Mouse (Mus musculus) heart, embryonic 14.5 days (tissue): ENCODE measurements around the gene Ctnnbl1. TPM values are rescaled to one million over a fixed set of nuclear protein-coding genes. Genes with fewer than 3 reads are reported as not detected.

Experiments
- ATAC-seq: fragments of 200-750 bp; cut with Nextera tagmentation; 2 replicates; pipeline ENCODE4 v1.8.0; 2017; ENCODE audit warnings: low read depth, moderate TSS enrichment; ENCODE audit not compliant: insufficient number of reproducible peaks, insufficient read depth, low FRiP score
- H3K27ac ChIP-seq, 2 experiments: fragments of 200-500 bp in 1 of 2; fragments of 300-500 bp in 1 of 2; sonication (generic) in 1 of 2; replicated peaks in 1 of 2; 2 replicates each; pipeline ENCODE4 v1.5.1; 2012 to 2014; ENCODE audit warnings: low read depth in 2 of 2, low read length in 2 of 2, control low read depth in 1 of 2, mild to moderate bottlenecking in 1 of 2, mixed read lengths in 1 of 2; ENCODE audit not compliant: control insufficient read depth in 1 of 2, insufficient read depth in 1 of 2
- H3K27me3 ChIP-seq: fragments of 300-500 bp; sonication (generic); 2 replicates; pipeline ENCODE4 v1.6.1; 2014; ENCODE audit warnings: mild to moderate bottlenecking, low read length, control low read depth; ENCODE audit not compliant: control insufficient read depth, insufficient read depth
- H3K36me3 ChIP-seq: fragments of 300-500 bp; sonication (generic); 2 replicates; pipeline ENCODE4 v1.6.1; 2014; ENCODE audit warnings: mild to moderate bottlenecking, control low read depth, low read length, mixed read lengths; ENCODE audit not compliant: control insufficient read depth, insufficient read depth
- H3K4me1 ChIP-seq, 2 experiments: fragments of 200-500 bp in 1 of 2; fragments of 300-500 bp in 1 of 2; sonication (generic) in 1 of 2; 2 replicates each; pipeline ENCODE4 v1.6.1; 2012 to 2014; ENCODE audit warnings: low read length in 2 of 2, control low read depth in 1 of 2, mixed read lengths in 1 of 2; ENCODE audit not compliant: control insufficient read depth in 2 of 2, insufficient read depth in 2 of 2
- H3K4me2 ChIP-seq: fragments of 300-500 bp; sonication (generic); 2 replicates; pipeline ENCODE4 v1.6.1; 2014; ENCODE audit warnings: mild to moderate bottlenecking, low read length
- H3K4me3 ChIP-seq, 2 experiments: fragments of 200-500 bp in 1 of 2; fragments of 300-500 bp in 1 of 2; sonication (generic) in 1 of 2; 2 replicates each; pipeline ENCODE4 v1.5.1; 2012 to 2014; ENCODE audit warnings: low read length in 2 of 2, mild to moderate bottlenecking in 2 of 2, control low read depth in 1 of 2, low read depth in 1 of 2, moderate library complexity in 1 of 2; ENCODE audit not compliant: control insufficient read depth in 1 of 2, insufficient read depth in 1 of 2
- H3K9ac ChIP-seq: fragments of 300-500 bp; sonication (generic); 2 replicates; pipeline ENCODE4 v1.6.1; 2014; ENCODE audit warnings: mild to moderate bottlenecking, low read length
- H3K9me3 ChIP-seq: fragments of 300-500 bp; sonication (generic); 2 replicates; pipeline ENCODE4 v1.6.1; 2016; ENCODE audit warnings: low read length, control low read depth; ENCODE audit not compliant: control insufficient read depth
- WGBS: fragments of 180-500 bp; shearing (Covaris S2); extraction: QIAGEN DNeasy Blood & Tissue Kit; methylation state at CpG from one replicate; pipeline ENCODE4 v1.1.7; 2014; 5-methylcytosine and 5-hydroxymethylcytosine counted together
- polyA plus RNA-seq: library from polyadenylated mRNA; unstranded; fragments of >200 nt; fragmentation: Nextera tagmentation; extraction: Ambion mirVana; gene quantifications from 2 replicates; pipeline ENCODE4 v1.2.1, GENCODE M21; 2014

Gene Ctnnbl1
- polyA plus RNA-seq, 1 experiment from 2014 or later: 29.7 TPM

GRCm38 (mm10) chr2:157704991-157705776 is 32.0 kb upstream of the Ctnnbl1 start:
- H3K27ac ChIP-seq: no peak overlapping the region
- WGBS: 34% methylated on average over 28 of the region's 28 CpGs
- no peak overlapping the region for H3K4me3 ChIP-seq
- H3K4me1 ChIP-seq: no peaks in the 10 kb centered on the region
- H3K27me3 ChIP-seq: peaks cover 33% of the 10 kb centered on the region
- no peak for ATAC-seq
- H3K9me3 ChIP-seq: no peaks in the 10 kb centered on the region
- no peak overlapping the region for H3K4me2 ChIP-seq
- H3K36me3 ChIP-seq: no peaks in the 10 kb centered on the region
- no peak overlapping the region for H3K9ac ChIP-seq

GRCm38 (mm10) chr2:157705777-157706158 is 31.4 kb upstream of the Ctnnbl1 start:
- Histone ChIP-seq H3K4me2 (no peak overlapping the region), H3K9me3 (no peaks in the 10 kb centered on the region), H3K4me1 (no peaks in the 10 kb centered on the region), H3K27me3 (peaks cover 33% of the 10 kb centered on the region), H3K4me3 (no peak overlapping the region), H3K36me3 (no peaks in the 10 kb centered on the region), H3K27ac (no peak overlapping the region), H3K9ac (no peak overlapping the region)
- 50% methylated on average over 8 of the region's 8 CpGs for WGBS
- no peak for ATAC-seq

- H3K36me3 ChIP-seq: no peaks in the 10 kb centered on the region
- H3K9me3 ChIP-seq: no peaks in the 10 kb centered on the region
- no peak overlapping the region for H3K4me2 ChIP-seq
- no peak overlapping the region for H3K27ac ChIP-seq
- H3K27me3 ChIP-seq: peaks cover 33% of the 10 kb centered on the region
- H3K4me3 ChIP-seq: no peak overlapping the region
- no peaks in the 10 kb centered on the region for H3K4me1 ChIP-seq
- ATAC-seq: no peak
- no peak overlapping the region for H3K9ac ChIP-seq
- 48% methylated on average over 11 of the region's 11 CpGs for WGBS
These were observed 29.8 kb upstream of the Ctnnbl1 start for GRCm38 (mm10) chr2:157707191-157707923.

- Histone ChIP-seq H3K9ac (no peak overlapping the region), H3K4me2 (no peak overlapping the region), H3K27ac (no peak overlapping the region), H3K4me1 (no peaks in the 10 kb centered on the region), H3K9me3 (no peaks in the 10 kb centered on the region), H3K36me3 (no peaks in the 10 kb centered on the region), H3K4me3 (no peak overlapping the region), H3K27me3 (no peaks in the 10 kb centered on the region)
- ATAC-seq: no peak
- WGBS: 56% methylated on average over 6 of the region's 6 CpGs
These were observed 24.5 kb upstream of the Ctnnbl1 start for GRCm38 (mm10) chr2:157712677-157713076.

GRCm38 (mm10) chr2:157715586-157716191 is 21.5 kb upstream of the Ctnnbl1 start:
- 59% methylated on average over 12 of the region's 12 CpGs for WGBS
- no peaks in the 10 kb centered on the region for H3K27me3 ChIP-seq
- no peaks in the 10 kb centered on the region for H3K36me3 ChIP-seq
- no peak overlapping the region for H3K4me3 ChIP-seq
- H3K27ac ChIP-seq: no peak overlapping the region
- no peak overlapping the region for H3K4me2 ChIP-seq
- H3K4me1 ChIP-seq: no peaks in the 10 kb centered on the region
- no peak overlapping the region for H3K9ac ChIP-seq
- H3K9me3 ChIP-seq: no peaks in the 10 kb centered on the region
- ATAC-seq: no peak

GRCm38 (mm10) chr2:157718441-157718840 is 18.8 kb upstream of the Ctnnbl1 start:
- no peak overlapping the region for H3K4me2 ChIP-seq
- ATAC-seq: no peak
- H3K27me3 ChIP-seq: no peaks in the 10 kb centered on the region
- H3K27ac ChIP-seq: no peak overlapping the region
- WGBS: 48% methylated on average over 4 of the region's 4 CpGs
- H3K9ac ChIP-seq: no peak overlapping the region
- H3K9me3 ChIP-seq: no peaks in the 10 kb centered on the region
- H3K4me1 ChIP-seq: no peaks in the 10 kb centered on the region
- H3K4me3 ChIP-seq: no peak overlapping the region
- no peaks in the 10 kb centered on the region for H3K36me3 ChIP-seq

GRCm38 (mm10) chr2:157723883-157724573 is 13.2 kb upstream of the Ctnnbl1 start:
- ATAC-seq: no peak
- H3K4me2 ChIP-seq: no peak overlapping the region
- no peaks in the 10 kb centered on the region for H3K9me3 ChIP-seq
- no peaks in the 10 kb centered on the region for H3K27me3 ChIP-seq
- 71% methylated on average over 8 of the region's 8 CpGs for WGBS
- H3K27ac ChIP-seq: no peak overlapping the region
- H3K4me1 ChIP-seq: no peaks in the 10 kb centered on the region
- no peak overlapping the region for H3K9ac ChIP-seq
- no peaks in the 10 kb centered on the region for H3K36me3 ChIP-seq
- no peak overlapping the region for H3K4me3 ChIP-seq
